Mouse (Mus musculus) intestine, embryonic 16.5 days (tissue): Measurements from ENCODE around the gene Rrh. TPM values are rescaled to one million over a fixed set of nuclear protein-coding genes. Genes with fewer than 3 reads are reported as not detected.
A peak's percentile ranks its signal among the peaks of the same experiment; 100 is the strongest.

ENCODE experiments used
- ATAC-seq: fragments of 200-750 bp; cut with Nextera tagmentation; 2 replicates; pipeline ENCODE4 v1.8.0; 2017; ENCODE audit warnings: moderate TSS enrichment, moderate library complexity
- H3K27ac ChIP-seq: fragments of 300-500 bp; sonication (generic); 2 replicates; pipeline ENCODE4 v1.5.1; 2014; ENCODE audit warnings: mild to moderate bottlenecking, low read length
- H3K27me3 ChIP-seq: fragments of 300-500 bp; sonication (generic); replicated peaks from 2 replicates; pipeline ENCODE4 v1.6.1; 2014; ENCODE audit warnings: low read length, control low read depth, mixed read lengths; ENCODE audit not compliant: control insufficient read depth, insufficient read depth
- H3K36me3 ChIP-seq: fragments of 300-500 bp; sonication (generic); 2 replicates; pipeline ENCODE4 v1.6.1; 2014; ENCODE audit warnings: low read length, control low read depth; ENCODE audit not compliant: control insufficient read depth, insufficient read depth
- H3K4me1 ChIP-seq: fragments of 300-500 bp; sonication (generic); 2 replicates; pipeline ENCODE4 v1.6.1; 2014; ENCODE audit warnings: low read length, control low read depth, mixed read lengths; ENCODE audit not compliant: control insufficient read depth, insufficient read depth
- H3K4me2 ChIP-seq: fragments of 300-500 bp; sonication (generic); 2 replicates; pipeline ENCODE4 v1.6.1; 2014; ENCODE audit warnings: low read depth, low read length, control low read depth
- H3K4me3 ChIP-seq: fragments of 300-500 bp; sonication (generic); 2 replicates; pipeline ENCODE4 v1.5.1; 2014; ENCODE audit warnings: mild to moderate bottlenecking, low read length
- H3K9ac ChIP-seq: fragments of 300-500 bp; sonication (generic); 2 replicates; pipeline ENCODE4 v1.6.1; 2014; ENCODE audit warnings: low read depth, low read length
- H3K9me3 ChIP-seq: fragments of 300-500 bp; sonication (generic); 2 replicates; pipeline ENCODE4 v1.6.1; 2016; ENCODE audit warnings: low read length, control low read depth; ENCODE audit not compliant: control insufficient read depth
- WGBS: fragments of 180-500 bp; shearing (Covaris S2); extraction: QIAGEN DNeasy Blood & Tissue Kit; methylation state at CpG from one replicate; pipeline ENCODE4 v1.1.7; 2014; 5-methylcytosine and 5-hydroxymethylcytosine counted together
- polyA plus RNA-seq: library from polyadenylated mRNA; unstranded; fragments of >200 nt; fragmentation: Nextera tagmentation; extraction: Ambion mirVana; gene quantifications from 2 replicates; pipeline ENCODE4 v1.2.1, GENCODE M21; 2015

Rrh gene
- 0.16 and 0.21 TPM in 2 replicates for polyA plus RNA-seq

DNA sequence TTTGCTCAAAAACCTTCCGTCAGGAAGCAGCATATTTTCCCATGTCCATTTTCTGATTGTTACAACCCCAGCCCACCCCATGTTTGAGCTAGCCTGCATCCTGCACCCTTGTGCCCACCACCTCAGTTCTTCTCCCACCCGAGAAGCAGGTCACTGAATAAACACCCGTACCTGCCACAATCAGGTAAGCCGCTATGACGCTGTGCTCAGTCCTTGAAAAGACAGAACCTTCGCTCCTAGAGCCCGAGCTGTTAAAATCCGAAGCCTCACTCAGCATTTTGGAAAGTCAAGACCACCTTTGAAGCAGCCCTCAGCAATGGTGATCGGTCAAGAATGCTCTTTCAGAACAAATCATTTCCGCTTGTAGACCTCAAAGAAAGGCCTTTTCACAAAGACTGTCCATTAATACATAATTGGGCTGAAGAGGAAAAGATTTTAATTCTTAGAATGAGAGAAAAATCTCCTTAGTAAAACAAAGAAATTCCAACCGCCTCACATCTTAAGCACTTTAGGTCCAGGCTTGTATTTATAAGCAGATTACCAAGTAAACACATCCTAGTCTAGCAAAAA lies at the start of gene Rrh:
Rrh (minus strand) TSS at position 382 of the 570 bp plus-strand sequence.
- H3K9ac ChIP-seq, result no peak within 1 kb of the TSS
- ATAC-seq, result no peak
- no peak within 1 kb of the TSS for H3K4me3 ChIP-seq
- no peaks in the 10 kb centered on the region for H3K27me3 ChIP-seq
- H3K4me1 ChIP-seq, result no peaks in the 10 kb centered on the region
- H3K4me2 ChIP-seq, result no peak within 1 kb of the TSS
- WGBS, result 91% methylated on average over 11 of the region's 11 CpGs
- no peaks in the 10 kb centered on the region for H3K9me3 ChIP-seq
- H3K27ac ChIP-seq, result no peak within 1 kb of the TSS
- H3K36me3 ChIP-seq, result peaks cover 10% of the 10 kb centered on the region

DNA sequence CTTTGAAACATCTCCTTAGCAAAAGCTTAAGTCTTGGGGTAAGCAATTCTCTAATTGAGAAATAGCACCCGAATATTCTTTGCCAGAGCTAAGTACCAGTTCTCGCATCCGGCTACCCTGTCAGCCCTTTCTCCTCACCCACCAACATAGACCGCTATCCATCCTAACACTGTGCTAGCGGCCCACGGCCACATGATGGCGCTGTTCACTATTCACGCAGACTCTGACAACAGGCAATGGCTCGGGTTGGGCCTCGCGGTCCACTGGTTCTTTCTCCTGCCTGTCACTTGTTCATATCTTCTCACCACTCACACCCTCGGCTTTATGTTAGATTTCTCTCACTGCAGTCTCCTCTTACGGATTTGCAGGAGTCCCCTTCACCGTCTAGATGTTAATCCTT lies 41.3 kb upstream of the Rrh start:
- Histone ChIP-seq H3K9me3 (no peaks in the 10 kb centered on the region), H3K4me1 (no peaks in the 10 kb centered on the region), H3K27me3 (no peaks in the 10 kb centered on the region), H3K4me3 (no peak overlapping the region), H3K9ac (no peak overlapping the region), H3K4me2 (no peak overlapping the region), H3K27ac (no peak overlapping the region), H3K36me3 (no peaks in the 10 kb centered on the region)
- WGBS, result 47% methylated on average over 14 of the region's 14 CpGs
- no peak for ATAC-seq

DNA sequence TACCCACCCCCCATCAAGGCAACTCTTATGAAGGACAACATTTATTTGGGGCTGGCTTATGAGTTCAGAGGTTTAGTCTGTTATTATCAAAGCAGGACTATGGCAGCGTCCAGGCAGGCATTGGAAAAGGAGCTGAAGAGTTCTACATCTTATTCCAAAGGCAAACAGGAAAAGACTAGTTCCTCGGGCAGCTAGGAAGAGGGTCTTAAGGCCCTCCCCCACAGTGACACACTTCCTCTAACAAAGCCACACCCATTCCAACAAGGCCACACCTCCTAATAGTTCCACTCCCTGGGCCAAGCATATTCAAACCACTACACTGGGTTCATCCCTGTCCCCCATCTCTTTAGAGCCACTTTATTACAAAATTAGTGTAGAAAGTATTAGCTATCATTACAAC lies 40.2 kb upstream of the Rrh start:
- no peaks in the 10 kb centered on the region for H3K27me3 ChIP-seq
- no peak for ATAC-seq
- no peak overlapping the region for H3K4me3 ChIP-seq
- no peak overlapping the region for H3K27ac ChIP-seq
- H3K4me1 ChIP-seq, result no peaks in the 10 kb centered on the region
- H3K9ac ChIP-seq, result no peak overlapping the region
- no peaks in the 10 kb centered on the region for H3K9me3 ChIP-seq
- no peaks in the 10 kb centered on the region; the same call in 1 of the 2 replicates for H3K36me3 ChIP-seq
- 62% methylated on average over 2 of the region's 2 CpGs for WGBS
- no peak overlapping the region for H3K4me2 ChIP-seq

DNA sequence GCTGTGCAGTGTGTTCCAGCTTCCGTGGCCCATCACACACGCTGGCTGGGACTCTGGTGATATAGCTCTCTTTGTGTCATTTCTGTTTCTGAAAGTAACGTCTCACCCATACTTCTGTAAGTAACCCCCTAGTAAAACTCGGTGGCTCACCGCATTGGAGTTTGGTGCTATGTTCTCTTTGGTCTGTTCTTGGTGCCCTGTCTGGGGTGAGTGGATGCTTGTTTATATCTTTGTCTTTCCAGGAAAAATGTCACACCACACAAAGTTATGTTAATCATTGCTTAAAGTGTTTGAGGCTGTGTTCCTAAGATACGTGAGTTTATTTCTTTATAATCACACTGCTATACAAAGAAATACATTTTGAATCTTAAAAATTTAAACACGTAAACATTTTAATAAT lies 24.5 kb upstream of the Rrh start:
- Histone ChIP-seq H3K4me1 (no peaks in the 10 kb centered on the region), H3K27ac (no peak overlapping the region), H3K36me3 (no peaks in the 10 kb centered on the region), H3K4me3 (no peak overlapping the region), H3K9me3 (no peaks in the 10 kb centered on the region), H3K9ac (no peak overlapping the region), H3K27me3 (no peaks in the 10 kb centered on the region), H3K4me2 (no peak overlapping the region)
- ATAC-seq, result no peak
- 82% methylated on average over 7 of the region's 7 CpGs for WGBS

DNA sequence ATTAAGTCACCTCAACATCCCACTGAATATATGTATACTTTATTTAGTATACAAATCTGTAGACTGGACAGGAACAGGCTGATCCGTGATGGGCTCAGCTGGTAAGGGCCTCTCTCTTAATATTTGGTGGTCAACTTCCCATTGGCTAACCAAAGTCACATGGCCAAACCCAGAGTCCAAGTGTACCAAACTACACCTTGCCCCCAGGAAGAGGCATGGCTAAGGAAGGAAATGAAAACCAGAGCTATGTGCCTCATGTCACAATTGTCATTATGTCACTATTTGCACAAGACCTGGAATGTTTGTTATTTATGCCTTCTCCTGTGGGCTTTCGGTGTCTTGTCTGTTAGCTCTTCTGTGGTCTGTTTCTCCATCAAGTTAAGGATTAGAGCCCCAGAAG lies 23.5 kb upstream of the Rrh start:
- ATAC-seq, result no peak
- no peak overlapping the region for H3K9ac ChIP-seq
- H3K27ac ChIP-seq, result no peak overlapping the region
- no peaks in the 10 kb centered on the region for H3K4me1 ChIP-seq
- WGBS, result 77% methylated on average over 2 of the region's 2 CpGs
- no peak overlapping the region for H3K4me3 ChIP-seq
- no peak overlapping the region for H3K4me2 ChIP-seq
- no peaks in the 10 kb centered on the region for H3K9me3 ChIP-seq
- H3K27me3 ChIP-seq, result no peaks in the 10 kb centered on the region
- H3K36me3 ChIP-seq, result no peaks in the 10 kb centered on the region

DNA sequence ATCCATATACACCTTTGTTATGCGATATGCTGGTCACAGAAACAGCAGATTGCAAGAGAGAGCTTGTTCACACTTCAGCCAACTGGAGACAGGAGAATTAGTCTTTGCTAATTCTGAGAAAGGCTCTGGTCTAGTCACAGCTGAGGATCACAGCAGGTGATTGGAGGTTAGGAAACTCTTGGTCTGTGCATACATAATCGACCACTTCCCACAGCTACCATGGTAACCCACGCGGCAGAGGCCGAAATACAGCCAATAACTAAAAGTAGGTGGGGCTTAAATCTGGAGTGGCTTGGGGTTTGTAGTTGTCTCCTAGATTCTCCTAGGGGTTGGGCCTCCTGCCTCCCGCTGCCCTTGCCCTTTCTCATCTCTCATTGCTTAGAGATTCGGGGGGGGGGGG lies 15.6 kb upstream of the Rrh start:
- H3K27ac ChIP-seq, result no peak overlapping the region
- H3K9me3 ChIP-seq, result no peaks in the 10 kb centered on the region
- 0 out of 2 replicates have a peak overlapping the region, but pooled peaks have one; percentile 1 for H3K4me2 ChIP-seq
- H3K9ac ChIP-seq, result no peak overlapping the region
- no peaks in the 10 kb centered on the region for H3K36me3 ChIP-seq
- H3K4me1 ChIP-seq, result no peaks in the 10 kb centered on the region
- 51% methylated on average over 7 of the region's 7 CpGs for WGBS
- no peak; the same call in 1 of the 2 replicates for ATAC-seq
- no peak overlapping the region for H3K4me3 ChIP-seq
- no peaks in the 10 kb centered on the region for H3K27me3 ChIP-seq

DNA sequence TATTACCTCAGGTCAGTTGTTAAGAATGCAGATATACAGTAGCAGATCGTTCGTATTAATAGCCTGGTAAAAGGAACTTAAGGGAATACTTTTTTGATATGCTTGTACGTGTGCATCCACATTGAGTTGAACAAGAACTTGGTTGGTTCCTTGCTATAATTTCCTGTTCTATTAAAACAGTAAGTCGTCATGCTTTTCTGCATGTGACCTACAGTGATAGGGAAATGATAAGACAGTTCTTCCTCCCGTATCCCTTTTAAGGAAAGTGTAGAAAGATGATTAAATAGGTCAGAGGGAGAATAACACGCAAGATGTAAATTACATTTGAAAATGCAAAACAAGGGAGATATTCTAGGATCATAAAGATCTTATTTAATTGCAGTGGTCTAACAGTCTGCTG lies 14.6 kb upstream of the Rrh start:
- H3K27me3 ChIP-seq, result no peaks in the 10 kb centered on the region
- H3K9me3 ChIP-seq, result no peaks in the 10 kb centered on the region
- peak overlapping the region; percentile 40 for H3K4me3 ChIP-seq
- no peaks in the 10 kb centered on the region for H3K4me1 ChIP-seq
- peak; percentile 21; the same call in 1 of the 2 replicates for ATAC-seq
- H3K36me3 ChIP-seq, result no peaks in the 10 kb centered on the region
- H3K9ac ChIP-seq, result no peak overlapping the region
- H3K27ac ChIP-seq, result no peak overlapping the region
- 70% methylated on average over 6 of the region's 6 CpGs for WGBS
- H3K4me2 ChIP-seq, result peak overlapping the region; percentile 38; the same call in 1 of the 2 replicates

DNA sequence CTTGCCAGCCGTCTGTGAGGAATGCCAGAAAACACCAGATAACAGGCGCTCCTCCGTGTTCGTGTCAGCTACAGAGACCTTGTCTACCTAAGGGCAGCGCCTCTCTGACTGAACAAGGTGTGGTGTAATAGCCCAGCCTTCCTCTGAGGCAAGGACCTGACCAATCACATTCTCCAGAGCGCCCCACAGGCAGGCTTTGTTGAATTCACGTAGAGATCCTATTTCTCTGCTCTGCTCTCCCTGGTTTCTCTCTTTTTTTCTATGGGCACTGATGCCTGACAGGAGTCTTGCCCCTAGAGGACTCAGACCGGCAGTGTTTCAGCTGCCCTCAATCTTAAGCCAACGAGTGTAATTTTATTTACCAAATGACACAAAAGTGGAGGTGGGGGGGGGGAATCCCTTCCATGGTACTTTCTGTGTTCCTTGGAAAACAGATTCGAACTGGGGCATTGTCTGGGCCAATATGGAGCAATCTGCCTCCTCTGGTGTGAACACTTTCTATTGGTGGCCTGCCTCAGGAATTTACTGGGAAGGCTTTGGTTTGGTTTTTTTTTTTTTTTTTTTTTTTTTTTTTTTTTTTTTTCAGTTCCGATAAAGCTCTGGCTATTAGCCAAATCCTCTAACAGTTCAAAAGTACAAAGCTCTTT lies 13.8 kb upstream of the Rrh start:
- H3K4me3 ChIP-seq, result peak overlapping the region; percentile 40
- H3K27ac ChIP-seq, result peak overlapping the region; percentile 89
- H3K4me2 ChIP-seq, result peak overlapping the region; percentile 48
- WGBS, result 14% methylated on average over 11 of the region's 11 CpGs
- peak; percentile 87 for ATAC-seq
- no peaks in the 10 kb centered on the region for H3K9me3 ChIP-seq
- peak overlapping the region; percentile 17 for H3K9ac ChIP-seq
- H3K27me3 ChIP-seq, result no peaks in the 10 kb centered on the region
- H3K4me1 ChIP-seq, result no peaks in the 10 kb centered on the region
- H3K36me3 ChIP-seq, result no peaks in the 10 kb centered on the region

DNA sequence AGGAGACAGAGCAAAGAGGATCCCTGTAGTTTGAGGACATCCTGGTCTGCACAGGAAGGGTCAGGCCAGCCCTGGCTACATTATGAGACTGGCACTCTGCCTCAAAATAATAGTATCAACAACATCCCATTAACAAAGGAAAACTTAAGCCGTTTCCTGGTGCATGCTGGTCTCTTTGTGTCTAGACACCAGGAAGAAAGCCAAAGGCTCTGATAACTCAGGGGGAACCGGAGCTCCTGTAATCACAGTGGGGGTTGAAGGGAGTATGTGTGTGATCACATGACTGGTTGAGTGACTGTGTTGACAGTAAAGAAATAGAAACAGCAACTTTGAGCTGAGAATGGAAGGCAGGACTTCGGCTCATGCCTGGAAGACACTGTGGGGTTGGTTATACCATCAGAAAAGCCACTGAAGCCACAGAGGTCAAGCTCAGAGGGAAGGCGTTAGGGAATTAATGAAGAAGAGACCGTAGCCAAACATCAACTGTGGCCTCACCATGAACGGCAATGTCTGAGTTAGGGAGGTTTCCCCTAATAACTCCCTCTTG lies 13.1 kb upstream of the Rrh start, which contains the start of gene Cfi:
Cfi (plus strand) TSS at position 497 of the 547 bp plus-strand sequence.
- ATAC-seq, result peak; percentile 23
- 55% methylated on average over 6 of the region's 6 CpGs for WGBS
- H3K4me1 ChIP-seq, result no peaks in the 10 kb centered on the region
- peak within 1 kb of the TSS; percentile 21 for H3K9ac ChIP-seq
- peak within 1 kb of the TSS; percentile 48 for H3K4me2 ChIP-seq
- peak within 1 kb of the TSS; percentile 89 for H3K27ac ChIP-seq
- H3K9me3 ChIP-seq, result no peaks in the 10 kb centered on the region
- no peaks in the 10 kb centered on the region for H3K27me3 ChIP-seq
- no peaks in the 10 kb centered on the region for H3K36me3 ChIP-seq
- H3K4me3 ChIP-seq, result peak within 1 kb of the TSS; percentile 40
